Mouse (Mus musculus): ENCODE measurements around the gene Sucla2. TPM values are rescaled to one million over a fixed set of nuclear protein-coding genes. Genes with fewer than 3 reads are reported as not detected.
A peak's percentile ranks its signal among the peaks of the same experiment; 100 is the strongest.
"Not testable (repeated sequence)": the region's sequence is repeated elsewhere in the genome, so short reads cannot be mapped to it uniquely, and the experiment has no call there.

Gene Sucla2
- polyA plus RNA-seq, 1 experiment from 2014 or later = 102 TPM

- DNase-seq = no peak
- H3K27me3 ChIP-seq (ENCODE audit: insufficient read depth, low read length) = no peaks in the 10 kb centered on the region
- WGBS = 84% methylated on average over 3 of the region's 3 CpGs
Measured at GRCm38 (mm10) chr14:73548051-73548450, 22.9 kb downstream of the Sucla2 start, which contains the start of gene Nudt15. TSS of gene Nudt15 (minus strand) at chr14:73548242.

GRCm38 (mm10) chr14:73550291-73550690 is 25.2 kb downstream of the Sucla2 start:
- Histone ChIP-seq H3K9ac (no peak overlapping the region), H3K36me3 (ENCODE audit: insufficient read depth) (0 out of 2 replicates have a peak, but pooled peaks cover 6% of the 10 kb centered on the region), H3K27ac (ENCODE audit: low read depth) (no peak overlapping the region), H3K27me3 (ENCODE audit: insufficient read depth, low read length) (no peaks in the 10 kb centered on the region), H3K9me3 (ENCODE audit: low read depth, low read length) (no peaks in the 10 kb centered on the region), H3K4me2 (no peak overlapping the region), H3K4me1 (ENCODE audit: insufficient read depth) (0 out of 2 replicates have a peak, but pooled peaks cover 2% of the 10 kb centered on the region), H3K4me3 (ENCODE audit: low read depth, low read length) (no peak overlapping the region)
- no peak for TF ChIP-seq CTCF (IDR thresholded peaks at IDR 0.05; ENCODE audit: low read depth)
- ATAC-seq (ENCODE audit: insufficient read depth) = no peak
- DNase-seq = no peak
- 51% methylated on average over 3 of the region's 3 CpGs for WGBS

More at GRCm38 (mm10) chr14:73548051-73548450, 22.9 kb downstream of the Sucla2 start, which contains the start of gene Nudt15:
- TF ChIP-seq CTCF (IDR thresholded peaks at IDR 0.05; ENCODE audit: low read depth) = no peak
- Histone ChIP-seq H3K9me3 (ENCODE audit: low read depth, low read length) (no peaks in the 10 kb centered on the region), H3K4me1 (ENCODE audit: insufficient read depth) (no peaks in the 10 kb centered on the region), H3K27ac (ENCODE audit: low read depth) (no peak within 1 kb of the TSS), H3K4me2 (no peak within 1 kb of the TSS), H3K36me3 (ENCODE audit: insufficient read depth) (no peaks in the 10 kb centered on the region), H3K4me3 (ENCODE audit: low read depth, low read length) (no peak within 1 kb of the TSS), H3K9ac (no peak within 1 kb of the TSS)
- no peak for ATAC-seq (ENCODE audit: insufficient read depth)

- no peak overlapping the region for H3K4me3 ChIP-seq (ENCODE audit: low read depth, low read length)
- no peak for TF ChIP-seq CTCF (IDR thresholded peaks at IDR 0.05; ENCODE audit: low read depth)
- WGBS = 57% methylated on average over 8 of the region's 8 CpGs
Measured at GRCm38 (mm10) chr14:73550732-73551131, 25.6 kb downstream of the Sucla2 start.

GRCm38 (mm10) chr14:73551164-73551563 is 26.0 kb downstream of the Sucla2 start:
- H3K27ac ChIP-seq (ENCODE audit: low read depth) = no peak overlapping the region

More at GRCm38 (mm10) chr14:73550732-73551131, 25.6 kb downstream of the Sucla2 start:
- Histone ChIP-seq H3K4me2 (no peak overlapping the region), H3K4me1 (ENCODE audit: insufficient read depth) (0 out of 2 replicates have a peak, but pooled peaks cover 2% of the 10 kb centered on the region), H3K9ac (no peak overlapping the region), H3K27me3 (ENCODE audit: insufficient read depth, low read length) (no peaks in the 10 kb centered on the region), H3K27ac (ENCODE audit: low read depth) (no peak overlapping the region), H3K9me3 (ENCODE audit: low read depth, low read length) (no peaks in the 10 kb centered on the region), H3K36me3 (ENCODE audit: insufficient read depth) (0 out of 2 replicates have a peak, but pooled peaks cover 6% of the 10 kb centered on the region)
- ATAC-seq (ENCODE audit: insufficient read depth) (no peak), DNase-seq (no peak)

GRCm38 (mm10) chr14:73552341-73553121 is 27.4 kb downstream of the Sucla2 start:
- H3K9ac ChIP-seq = peak overlapping the region; percentile 95
- H3K4me2 ChIP-seq = peak overlapping the region; percentile 70
- H3K9me3 ChIP-seq (ENCODE audit: low read depth, low read length) = no peaks in the 10 kb centered on the region
- WGBS = 4% methylated on average over 61 of the region's 61 CpGs
- no peaks in the 10 kb centered on the region for H3K27me3 ChIP-seq (ENCODE audit: insufficient read depth, low read length)
- TF ChIP-seq CTCF (IDR thresholded peaks at IDR 0.05; ENCODE audit: low read depth) = no peak
- peak; percentile 98 for DNase-seq
- H3K27ac ChIP-seq (ENCODE audit: low read depth) = peak overlapping the region; percentile 75
- peak; percentile 97 for ATAC-seq (ENCODE audit: insufficient read depth)
- 0 out of 2 replicates have a peak, but pooled peaks cover 10% of the 10 kb centered on the region for H3K36me3 ChIP-seq (ENCODE audit: insufficient read depth)
- peak overlapping the region; percentile 94 for H3K4me3 ChIP-seq (ENCODE audit: low read depth, low read length)
- 0 out of 2 replicates have a peak, but pooled peaks cover 2% of the 10 kb centered on the region for H3K4me1 ChIP-seq (ENCODE audit: insufficient read depth)

More at GRCm38 (mm10) chr14:73551164-73551563, 26.0 kb downstream of the Sucla2 start:
- no peak for TF ChIP-seq CTCF (IDR thresholded peaks at IDR 0.05; ENCODE audit: low read depth)
- H3K9ac ChIP-seq = no peak overlapping the region
- no peak for ATAC-seq (ENCODE audit: insufficient read depth)
- H3K4me1 ChIP-seq (ENCODE audit: insufficient read depth) = 0 out of 2 replicates have a peak, but pooled peaks cover 2% of the 10 kb centered on the region
- H3K4me3 ChIP-seq (ENCODE audit: low read depth, low read length) = no peak overlapping the region
- no peaks in the 10 kb centered on the region for H3K27me3 ChIP-seq (ENCODE audit: insufficient read depth, low read length)
- 74% methylated on average over 6 of the region's 6 CpGs for WGBS
- no peak for DNase-seq
- 0 out of 2 replicates have a peak, but pooled peaks cover 8% of the 10 kb centered on the region for H3K36me3 ChIP-seq (ENCODE audit: insufficient read depth)
- no peak overlapping the region for H3K4me2 ChIP-seq
- H3K9me3 ChIP-seq (ENCODE audit: low read depth, low read length) = no peaks in the 10 kb centered on the region

- WGBS = under 1% methylated on average over 10 of the region's 10 CpGs
- no peaks in the 10 kb centered on the region for H3K9me3 ChIP-seq (ENCODE audit: low read depth, low read length)
- peak overlapping the region; percentile 75; the same call in 1 of the 2 replicates for H3K27ac ChIP-seq (ENCODE audit: low read depth)
- H3K27me3 ChIP-seq (ENCODE audit: insufficient read depth, low read length) = no peaks in the 10 kb centered on the region
- peak; percentile 3 for DNase-seq
- 0 out of 2 replicates have a peak, but pooled peaks cover 10% of the 10 kb centered on the region for H3K36me3 ChIP-seq (ENCODE audit: insufficient read depth)
- H3K4me2 ChIP-seq = peak overlapping the region; percentile 70
- H3K4me1 ChIP-seq (ENCODE audit: insufficient read depth) = 0 out of 2 replicates have a peak, but pooled peaks cover 2% of the 10 kb centered on the region
- no peak for TF ChIP-seq CTCF (IDR thresholded peaks at IDR 0.05; ENCODE audit: low read depth)
- no peak for ATAC-seq (ENCODE audit: insufficient read depth)
- peak overlapping the region; percentile 94 for H3K4me3 ChIP-seq (ENCODE audit: low read depth, low read length)
- H3K9ac ChIP-seq = peak overlapping the region; percentile 95
Measured at GRCm38 (mm10) chr14:73553122-73553696, 28.1 kb downstream of the Sucla2 start.

- H3K9ac ChIP-seq; H3K9me3 ChIP-seq (ENCODE audit: low read depth, low read length); H3K27ac ChIP-seq (ENCODE audit: low read depth); ATAC-seq (ENCODE audit: insufficient read depth); H3K4me1 ChIP-seq (ENCODE audit: insufficient read depth); H3K27me3 ChIP-seq (ENCODE audit: insufficient read depth, low read length); H3K4me2 ChIP-seq; H3K4me3 ChIP-seq (ENCODE audit: low read depth, low read length): not testable (repeated sequence)
- peak; percentile 6 for DNase-seq
- WGBS = 82% methylated on average over 4 of the region's 4 CpGs
- TF ChIP-seq CTCF (IDR thresholded peaks at IDR 0.05; ENCODE audit: low read depth) = 0 out of 2 replicates have a peak, but pooled peaks have one; percentile 10
- peaks cover 17% of the 10 kb centered on the region for H3K36me3 ChIP-seq (ENCODE audit: insufficient read depth)
Measured at GRCm38 (mm10) chr14:73569831-73570230, 44.7 kb downstream of the Sucla2 start.

All from lung, embryonic 14.5 days (tissue).